Mouse (Mus musculus): Measurements from ENCODE around the gene Pdgfd.

Pdgfd gene

DNA sequence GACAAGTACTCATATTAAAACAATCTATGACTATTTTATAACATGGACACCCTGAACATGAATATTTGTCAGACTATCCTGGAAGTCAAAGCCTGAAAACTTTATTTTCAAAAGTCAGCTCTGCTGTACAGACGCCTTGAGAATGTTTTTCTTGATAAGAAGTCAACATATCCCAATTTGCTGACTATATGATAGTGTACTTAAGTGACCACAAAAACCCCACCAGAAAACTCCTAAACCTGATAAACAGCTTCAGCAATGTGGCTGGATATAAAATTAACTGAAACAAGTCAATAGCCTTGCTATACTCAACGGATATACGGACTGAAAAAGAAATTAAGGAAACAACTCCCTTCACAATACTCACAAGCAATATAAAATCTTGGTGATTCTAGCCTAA lies 137.5 kb downstream of the Pdgfd start:
- DNase-seq (ENCODE audit: low spot score in 2 of 2), result no peak

DNA sequence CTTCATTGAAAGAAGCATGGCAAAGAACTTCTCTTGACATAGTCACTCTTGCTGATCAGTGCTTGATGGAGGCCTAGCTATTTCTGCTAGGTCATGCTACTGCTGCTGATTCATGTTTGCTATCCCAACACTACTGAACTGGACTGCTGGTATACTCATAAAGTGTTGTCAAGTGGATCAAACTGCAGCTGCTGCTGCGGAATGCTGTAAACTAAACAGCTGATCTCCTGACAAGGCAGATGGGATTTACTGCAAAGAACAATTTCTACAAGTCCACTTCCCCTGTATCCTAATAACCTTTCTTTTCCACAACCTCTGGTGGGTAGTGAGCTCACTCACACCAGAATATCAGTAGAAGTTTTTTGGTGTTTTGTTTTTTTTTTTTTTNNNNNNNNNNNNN lies 148.7 kb downstream of the Pdgfd start:
- no peak for DNase-seq (ENCODE audit: low spot score in 2 of 2)

DNA sequence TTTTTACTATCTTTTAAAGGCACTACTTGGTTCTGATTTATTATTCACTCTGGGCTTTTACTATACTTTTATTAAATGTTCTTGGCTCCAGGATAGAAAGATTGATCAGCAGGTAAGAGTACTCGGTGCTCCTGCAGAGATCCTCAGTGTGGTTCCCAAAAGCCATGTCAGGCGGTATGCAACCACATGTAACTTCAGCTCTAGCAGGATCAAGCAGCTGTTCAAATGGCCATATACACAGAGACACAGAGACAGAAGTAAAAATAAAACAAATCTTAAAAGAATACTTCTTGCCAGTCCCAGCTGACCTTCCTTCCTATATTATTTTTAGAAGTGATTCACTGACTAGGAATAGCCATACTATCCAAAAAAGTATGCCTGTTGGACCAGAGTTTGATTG lies 157.0 kb downstream of the Pdgfd start:
- no peak for DNase-seq (ENCODE audit: low spot score in 2 of 2)

DNA sequence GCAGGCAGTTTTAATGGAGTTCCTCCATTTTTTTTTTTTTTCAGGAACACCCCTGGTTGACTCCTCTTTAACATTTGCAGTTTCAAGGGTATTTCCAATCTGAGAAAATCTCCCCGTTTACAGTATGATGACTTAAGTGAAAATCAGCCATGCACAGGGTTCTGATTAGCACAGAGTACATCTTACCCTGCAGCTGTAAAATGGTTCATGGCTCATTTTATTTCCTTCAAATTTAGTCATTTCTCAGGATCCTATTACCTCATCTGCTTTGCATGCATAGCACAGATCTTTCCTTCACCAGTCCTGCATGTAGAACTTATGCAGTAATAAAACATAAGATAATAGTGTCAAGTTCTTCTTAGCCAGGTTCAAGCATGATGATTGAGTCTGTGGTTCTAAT lies 165.1 kb downstream of the Pdgfd start:
- DNase-seq (ENCODE audit: low spot score in 2 of 2), result no peak

DNA sequence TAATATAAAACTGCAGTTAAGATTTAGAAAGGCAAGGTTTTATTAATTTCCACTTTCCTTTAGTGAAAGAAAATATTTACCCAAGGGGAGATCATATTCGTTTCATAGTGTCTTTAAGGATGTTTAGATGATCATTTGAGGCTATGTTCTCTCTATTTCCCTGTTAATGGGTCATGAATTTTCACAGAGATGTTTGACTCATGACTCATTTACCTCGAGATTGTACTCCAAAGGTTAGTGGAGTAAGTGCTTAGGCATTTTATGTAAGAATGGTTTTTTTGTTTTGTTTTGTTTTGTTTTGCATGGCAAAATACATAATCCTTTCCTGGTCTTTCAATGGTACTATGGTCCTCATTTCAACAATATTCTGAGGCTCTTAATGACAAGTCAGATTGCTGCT lies 167.9 kb downstream of the Pdgfd start:
- DNase-seq (ENCODE audit: low spot score in 2 of 2), result no peak

DNA sequence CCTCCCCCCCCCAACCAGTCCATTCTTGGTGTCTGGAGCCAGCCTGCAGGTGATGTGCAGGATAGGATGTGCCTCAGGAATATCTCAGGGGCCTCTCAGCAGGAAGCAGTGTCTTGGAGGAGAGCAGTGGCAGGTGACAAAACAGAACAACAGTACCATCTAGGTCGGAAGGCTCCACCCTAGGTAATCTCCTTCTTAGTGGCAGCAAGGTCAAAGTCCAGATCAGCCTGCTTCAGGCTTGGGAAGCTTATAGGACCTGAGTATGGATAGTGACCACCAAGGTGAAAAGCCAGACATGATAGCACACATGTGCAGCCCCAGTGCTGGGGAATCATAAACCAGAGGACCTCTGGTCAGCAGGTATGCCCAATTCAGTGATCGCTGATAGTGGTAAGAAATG lies 169.5 kb downstream of the Pdgfd start:
- no peak for DNase-seq (ENCODE audit: low spot score in 2 of 2)

DNA sequence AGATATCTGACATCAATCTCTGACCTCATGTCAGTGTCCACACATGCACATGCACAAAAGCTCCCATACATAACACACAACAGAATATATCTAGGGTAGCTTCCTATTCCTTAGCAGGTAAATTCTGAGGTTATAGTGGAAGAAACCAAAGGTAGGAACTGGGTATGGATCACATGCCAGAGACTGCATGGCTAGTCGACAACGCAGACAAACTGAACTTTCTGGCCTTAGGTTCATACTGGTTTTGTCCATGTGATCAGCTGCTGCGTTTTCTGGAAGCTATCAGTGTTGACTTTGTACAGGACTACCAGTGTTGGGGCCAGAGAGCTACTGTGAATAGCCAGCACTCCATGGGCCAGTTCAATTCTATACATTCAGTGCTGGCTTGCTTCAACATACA lies 170.0 kb downstream of the Pdgfd start:
- DNase-seq (ENCODE audit: low spot score in 2 of 2), result no peak

DNA sequence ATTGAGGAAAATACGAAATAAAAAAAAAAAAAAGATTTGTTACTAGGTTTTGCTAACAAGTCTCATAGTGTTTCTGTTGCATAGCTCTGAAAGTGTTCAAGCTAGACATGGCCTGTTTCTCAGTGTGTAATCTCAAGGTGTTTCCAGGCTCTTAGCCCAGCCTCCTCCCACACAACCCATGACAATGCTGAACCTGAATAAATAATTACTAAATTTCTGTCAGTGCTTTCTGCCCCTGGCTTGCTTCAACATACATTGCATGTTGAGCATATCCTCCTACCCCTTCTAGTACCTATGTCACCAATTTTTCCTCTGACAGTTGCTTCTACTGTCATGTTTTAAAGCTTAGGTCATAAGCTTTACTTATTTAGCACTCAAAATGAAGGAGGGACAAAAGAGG lies 171.0 kb downstream of the Pdgfd start:
- no peak for DNase-seq (ENCODE audit: low spot score in 2 of 2)

DNA sequence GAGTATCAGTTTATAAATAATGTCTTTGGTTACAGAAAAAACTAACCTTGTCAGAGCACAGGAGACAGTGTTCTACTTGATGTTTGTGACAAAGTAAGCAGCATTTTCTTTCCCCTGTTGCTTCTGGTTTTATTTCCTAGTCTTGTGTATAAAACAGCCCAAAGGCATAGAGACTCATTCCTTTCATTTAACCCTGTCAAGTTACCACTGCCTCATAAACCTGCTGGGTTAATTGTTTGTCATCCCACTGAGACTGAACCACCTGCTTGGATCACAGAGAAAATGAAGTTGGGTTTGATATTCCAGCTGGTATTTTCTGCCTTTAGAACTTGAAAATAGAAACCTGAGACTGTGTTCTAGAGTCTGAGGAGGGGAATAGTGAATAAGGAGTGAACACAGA lies 172.4 kb downstream of the Pdgfd start:
- DNase-seq (ENCODE audit: low spot score in 2 of 2), result no peak

DNA sequence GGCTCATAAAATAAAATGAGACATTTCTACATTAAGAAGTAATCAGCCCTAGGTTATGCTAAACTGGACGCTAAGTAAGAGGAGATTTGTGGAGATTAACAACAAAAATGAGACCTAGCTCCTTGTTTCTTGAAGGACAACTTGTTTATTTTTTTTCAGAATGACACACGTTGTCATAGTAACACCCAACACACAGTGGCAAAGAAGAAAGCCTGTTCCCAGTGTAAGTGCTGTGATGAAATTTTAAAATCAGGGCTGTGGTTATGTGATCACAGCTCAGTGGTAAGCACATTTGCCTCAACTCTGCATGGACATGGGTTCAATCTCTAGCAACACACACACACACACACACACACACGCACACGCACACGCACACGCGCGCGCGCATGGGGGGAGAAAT lies 174.5 kb downstream of the Pdgfd start:
- DNase-seq (ENCODE audit: low spot score in 2 of 2), result no peak

DNA sequence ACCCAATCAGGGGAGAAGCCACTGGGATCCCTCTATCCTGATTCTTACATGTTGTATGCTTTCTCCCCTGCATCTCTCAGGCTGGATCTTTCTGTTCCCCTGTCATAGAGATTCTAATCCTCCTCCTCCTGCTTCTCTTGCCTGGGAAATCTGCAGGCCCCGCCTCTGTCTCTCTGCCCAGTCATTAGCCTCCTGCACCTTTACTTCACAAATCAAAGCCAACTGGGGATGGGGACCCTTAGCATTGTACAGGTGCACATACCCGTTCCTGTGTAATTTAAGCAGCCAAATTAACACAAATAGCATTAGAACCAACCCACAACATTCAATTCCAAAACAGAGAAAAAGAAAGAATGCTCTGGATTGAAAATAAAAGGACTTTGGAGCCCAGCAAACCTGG lies 176.1 kb downstream of the Pdgfd start:
- no peak for DNase-seq (ENCODE audit: low spot score in 2 of 2)

DNA sequence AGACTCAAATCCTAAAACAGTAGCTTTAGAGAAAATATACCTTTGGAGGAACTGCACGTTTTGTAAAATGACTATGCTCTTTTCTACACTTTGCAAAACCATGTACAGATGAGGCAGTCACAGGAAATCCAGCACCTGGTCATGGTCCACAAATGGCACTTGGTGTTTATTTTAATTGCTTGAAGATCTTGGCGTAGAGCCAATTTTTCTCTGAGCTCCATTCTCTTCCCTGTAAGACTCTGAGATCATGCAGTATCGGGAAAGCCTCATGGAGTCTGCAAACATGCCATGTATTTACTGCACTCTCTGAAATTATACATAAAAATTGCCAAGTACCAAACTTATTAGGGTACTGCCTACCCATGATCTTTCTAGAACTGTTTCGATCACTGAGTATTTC lies 176.5 kb downstream of the Pdgfd start:
- DNase-seq (ENCODE audit: low spot score in 2 of 2), result no peak

DNA sequence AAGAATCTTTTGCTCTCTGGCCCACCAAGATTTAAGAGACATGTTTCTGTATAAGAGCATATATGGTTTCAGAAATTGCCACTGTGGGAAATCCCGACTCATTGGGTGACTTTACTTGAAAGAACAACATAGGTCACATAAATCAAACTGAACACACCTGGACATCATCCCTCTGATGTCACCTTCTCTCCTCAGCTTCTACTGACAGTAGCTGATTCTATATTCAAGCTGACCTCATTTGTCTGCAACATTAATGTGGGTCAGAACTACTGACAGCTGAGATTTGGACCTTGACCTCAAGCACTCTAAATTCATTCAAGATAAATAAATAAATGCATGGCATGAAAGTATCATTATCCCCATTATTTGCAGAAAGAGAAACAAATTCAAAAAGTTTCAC lies 177.0 kb downstream of the Pdgfd start:
- no peak for DNase-seq (ENCODE audit: low spot score in 2 of 2)

DNA sequence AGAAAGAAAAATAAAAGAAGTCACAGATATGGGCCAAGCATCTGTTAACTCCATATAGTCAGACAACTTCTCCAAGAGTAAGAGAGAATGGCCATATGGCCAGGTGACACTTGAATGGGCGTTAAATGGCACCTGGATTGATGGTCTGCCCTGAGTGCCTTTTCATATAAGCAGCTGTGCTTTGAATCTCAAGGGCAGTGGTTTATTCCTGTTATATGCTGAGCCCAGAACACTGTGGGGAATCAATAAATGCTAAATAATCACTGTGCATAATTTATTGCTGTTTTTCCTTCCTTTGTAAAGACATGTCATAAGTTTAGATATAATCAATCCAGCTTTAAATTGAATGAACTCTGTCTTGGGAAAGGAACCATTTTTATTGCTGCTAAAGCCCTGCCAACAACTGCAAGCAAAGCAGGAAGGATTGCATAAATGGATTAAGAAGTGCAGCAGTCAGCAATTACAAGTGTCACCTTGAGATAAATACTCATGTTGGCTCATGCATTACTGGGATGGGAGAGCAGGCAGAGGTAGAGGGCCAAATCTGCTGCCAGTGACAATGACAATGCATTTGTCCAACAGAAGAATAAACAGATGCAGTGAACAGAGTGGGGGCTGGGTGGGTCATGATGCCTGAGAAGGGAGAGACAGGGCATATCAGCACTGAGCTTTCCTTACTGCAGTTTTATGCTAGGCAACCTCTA lies 185.0 kb downstream of the Pdgfd start:
- no peak for DNase-seq (ENCODE audit: low spot score in 2 of 2)

DNA sequence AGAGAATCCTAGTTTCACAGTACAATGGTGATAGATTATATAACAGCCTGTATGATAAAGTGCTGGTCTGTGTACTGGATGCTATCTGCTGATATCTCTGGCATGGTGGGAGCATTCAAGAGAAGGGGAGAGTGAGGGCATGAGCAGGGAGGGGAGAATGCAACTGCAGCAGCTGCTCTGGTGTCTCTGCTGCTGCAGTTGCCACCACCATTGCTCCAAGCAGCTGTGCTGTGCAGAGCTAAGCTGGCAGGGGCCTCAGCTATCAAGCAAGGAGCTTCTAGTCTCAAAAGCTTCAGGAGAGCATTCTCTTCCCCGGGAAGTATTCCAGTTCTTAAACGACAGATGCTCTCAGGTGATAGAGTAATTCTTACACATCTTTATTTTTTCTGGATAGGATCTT lies 192.4 kb downstream of the Pdgfd start:
- no peak for DNase-seq (ENCODE audit: low spot score in 2 of 2)

DNA sequence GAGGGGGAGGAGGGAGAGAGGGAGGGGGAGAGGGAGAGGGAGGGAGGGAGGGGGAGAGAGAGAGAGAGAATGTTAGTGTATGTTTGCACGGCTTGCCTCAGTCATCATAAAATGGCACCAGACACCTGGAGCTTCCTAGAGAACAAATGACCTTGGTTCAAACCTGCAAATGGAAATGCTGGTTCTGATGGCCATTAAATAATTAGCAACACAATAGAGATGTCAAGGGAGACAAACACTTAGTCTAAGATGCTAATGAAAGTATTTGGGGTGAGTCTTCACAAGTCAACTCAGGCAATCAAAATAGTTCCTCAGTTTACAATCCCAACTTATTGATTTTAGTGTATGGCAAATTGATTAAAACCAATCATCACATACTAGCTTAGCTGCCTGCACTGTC lies 198.2 kb downstream of the Pdgfd start:
- DNase-seq (ENCODE audit: low spot score in 2 of 2), result no peak

DNA sequence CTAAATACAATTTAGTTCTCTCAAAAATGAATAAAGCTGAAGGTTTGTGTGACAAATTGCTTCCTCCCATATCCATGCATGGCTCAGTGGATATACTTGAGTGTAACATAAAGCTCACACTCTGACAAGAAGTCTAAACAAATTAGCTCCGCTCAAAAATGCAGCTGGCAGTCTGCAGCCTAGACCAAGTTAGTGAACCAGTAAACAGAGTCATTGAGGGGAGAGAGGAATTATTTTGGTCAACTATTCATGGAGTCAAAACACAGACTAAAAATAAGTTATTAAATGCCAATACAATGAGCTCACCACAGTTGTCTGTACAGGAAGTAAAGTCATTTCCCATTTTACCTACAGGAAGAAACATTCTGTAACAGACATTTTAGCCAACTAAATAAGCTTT lies 233.4 kb downstream of the Pdgfd start:
- no peak for DNase-seq (ENCODE audit: low spot score in 2 of 2)

DNA sequence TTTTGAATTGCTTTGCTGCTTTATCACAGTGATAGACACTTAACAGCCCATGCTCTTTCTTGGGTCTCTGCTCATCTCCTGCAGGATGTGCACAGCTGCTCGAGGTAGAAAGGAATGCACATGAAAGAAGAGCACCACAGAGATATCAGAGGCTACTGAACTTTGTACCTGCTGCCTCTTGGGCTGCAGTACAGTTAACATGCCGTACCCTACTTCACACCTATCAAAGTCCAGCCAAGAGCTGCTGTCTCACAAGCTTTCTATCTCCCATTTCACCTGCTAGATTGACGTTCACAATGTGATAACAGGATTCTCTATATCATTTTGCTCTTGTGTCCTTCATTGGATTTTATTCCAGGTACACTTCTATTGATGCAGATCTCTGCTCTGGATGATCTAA lies 238.2 kb downstream of the Pdgfd start:
- DNase-seq (ENCODE audit: low spot score in 2 of 2), result no peak

DNA sequence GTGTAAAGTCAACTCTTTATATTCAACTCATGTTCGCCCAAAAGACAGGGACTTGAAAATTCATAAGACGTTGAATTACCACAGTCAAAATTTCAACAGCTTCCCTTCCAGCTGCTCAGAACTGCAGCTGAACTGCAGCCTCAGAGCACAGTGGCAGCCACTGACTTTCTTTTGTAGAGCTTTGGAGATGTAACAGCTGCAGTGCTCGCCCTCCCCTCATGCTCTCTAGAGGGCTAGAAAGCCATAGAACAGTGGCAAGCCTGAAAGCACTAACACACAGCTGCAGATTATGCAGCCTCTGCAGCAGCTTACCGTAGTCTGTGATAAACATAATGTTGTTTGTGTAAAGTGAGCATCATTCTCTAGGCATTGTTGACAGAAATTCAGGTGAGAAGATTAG lies 239.6 kb downstream of the Pdgfd start:
- DNase-seq (ENCODE audit: low spot score in 2 of 2), result no peak

DNA sequence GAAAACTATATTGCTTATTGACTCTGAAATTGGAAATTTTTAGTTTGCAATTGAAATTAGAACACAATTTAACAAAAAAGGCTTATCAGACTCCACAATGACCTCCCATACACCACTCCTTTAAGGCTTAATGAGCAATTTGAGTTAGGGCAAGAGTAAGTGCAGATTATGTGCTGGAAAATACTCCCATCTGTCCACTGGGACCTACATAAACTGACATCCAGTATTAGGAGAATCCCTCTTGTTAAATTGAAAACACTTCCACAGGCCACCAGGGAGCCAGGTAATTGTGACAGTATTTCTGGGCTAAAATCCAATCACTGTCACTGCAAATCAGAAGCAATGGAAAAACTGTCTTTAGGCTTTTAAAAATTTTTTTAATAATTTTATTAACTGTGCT lies 256.2 kb downstream of the Pdgfd start:
- DNase-seq (ENCODE audit: low spot score in 2 of 2), result no peak

Measured in natural killer cell, adult 2 months (primary cell).